Mouse (Mus musculus): ENCODE data around the gene Ace2.

GRCm38 (mm10) chrX:164189880-164190279 is 50.7 kb downstream of the Ace2 start:
- TF ChIP-seq CTCF (IDR thresholded peaks at IDR 0.05; ENCODE audit: borderline replicate concordance, insufficient read depth, low read depth, low read length) (no peak), POLR2A (IDR thresholded peaks at IDR 0.05; ENCODE audit: borderline replicate concordance, insufficient read depth, low read length) (no peak)
